Mouse (Mus musculus) kidney, adult 11 months (tissue): Measurements from ENCODE around the gene Rbm38.

Source experiments
- DNase-seq: peaks from one replicate; pipeline ENCODE4 v3.0.0; 2022

Gene Rbm38

GRCm38 (mm10) chr2:173061443-173062351 is 41.4 kb downstream of the Rbm38 start:
- no peak for DNase-seq

- DNase-seq = no peak
Observed at GRCm38 (mm10) chr2:173063219-173063618, 42.9 kb downstream of the Rbm38 start.

GRCm38 (mm10) chr2:173064864-173065263 is 44.6 kb downstream of the Rbm38 start:
- no peak for DNase-seq

- no peak for DNase-seq
Observed at GRCm38 (mm10) chr2:173072948-173073347, 52.6 kb downstream of the Rbm38 start.

GRCm38 (mm10) chr2:173073666-173074065 is 53.4 kb downstream of the Rbm38 start:
- no peak for DNase-seq

- DNase-seq = no peak
Observed at GRCm38 (mm10) chr2:173076921-173077320, 56.6 kb downstream of the Rbm38 start.

- DNase-seq = no peak
Observed at GRCm38 (mm10) chr2:173079766-173080549, 59.7 kb downstream of the Rbm38 start.

- DNase-seq = peak; percentile 68
Observed at GRCm38 (mm10) chr2:173080785-173081241, 60.5 kb downstream of the Rbm38 start.

- DNase-seq = no peak
Observed at GRCm38 (mm10) chr2:173082706-173083105, 62.4 kb downstream of the Rbm38 start.

GRCm38 (mm10) chr2:173083106-173083505 is 62.8 kb downstream of the Rbm38 start:
- DNase-seq = no peak

GRCm38 (mm10) chr2:173083712-173084475 is 63.6 kb downstream of the Rbm38 start:
- no peak for DNase-seq
